Mouse (Mus musculus): ENCODE measurements around the gene Eya4.

Gene Eya4

GRCm38 (mm10) chr10:23350011-23350911 is at the start of gene Eya4:
Gene Eya4 (minus strand): TSS chr10:23350786.
- DNase-seq (ENCODE audit: low read depth, low spot score): no peak

- DNase-seq (ENCODE audit: low read depth, low spot score): no peak
These were observed 44.8 kb upstream of the Eya4 start for GRCm38 (mm10) chr10:23395399-23395798.

- DNase-seq (ENCODE audit: low read depth, low spot score): no peak
These were observed 44.1 kb upstream of the Eya4 start for GRCm38 (mm10) chr10:23394556-23395245.

- no peak for DNase-seq (ENCODE audit: low read depth, low spot score)
These were observed 43.6 kb upstream of the Eya4 start for GRCm38 (mm10) chr10:23394152-23394551.

- DNase-seq (ENCODE audit: low read depth, low spot score): no peak
These were observed 13.3 kb upstream of the Eya4 start for GRCm38 (mm10) chr10:23363866-23364265.

- no peak for DNase-seq (ENCODE audit: low read depth, low spot score)
These were observed 1.1 kb downstream of the Eya4 start for GRCm38 (mm10) chr10:23349392-23350010.

- no peak for DNase-seq (ENCODE audit: low read depth, low spot score)
These were observed 1.6 kb downstream of the Eya4 start for GRCm38 (mm10) chr10:23348893-23349391.

GRCm38 (mm10) chr10:23348101-23348892 is 2.3 kb downstream of the Eya4 start:
- no peak for DNase-seq (ENCODE audit: low read depth, low spot score)

- DNase-seq (ENCODE audit: low read depth, low spot score): no peak
These were observed 13.3 kb downstream of the Eya4 start for GRCm38 (mm10) chr10:23337250-23337649.

- no peak for DNase-seq (ENCODE audit: low read depth, low spot score)
These were observed 17.8 kb downstream of the Eya4 start for GRCm38 (mm10) chr10:23332768-23333167.

GRCm38 (mm10) chr10:23327651-23328050 is 22.9 kb downstream of the Eya4 start:
- DNase-seq (ENCODE audit: low read depth, low spot score): no peak

GRCm38 (mm10) chr10:23322275-23322674 is 28.3 kb downstream of the Eya4 start:
- DNase-seq (ENCODE audit: low read depth, low spot score): no peak

GRCm38 (mm10) chr10:23295616-23296015 is 55.0 kb downstream of the Eya4 start:
- DNase-seq (ENCODE audit: low read depth, low spot score): no peak

- DNase-seq (ENCODE audit: low read depth, low spot score): no peak
These were observed 58.1 kb downstream of the Eya4 start for GRCm38 (mm10) chr10:23292495-23292894.

GRCm38 (mm10) chr10:23277371-23277770 is 73.2 kb downstream of the Eya4 start:
- DNase-seq (ENCODE audit: low read depth, low spot score): no peak

GRCm38 (mm10) chr10:23271050-23271621 is 79.5 kb downstream of the Eya4 start:
- no peak for DNase-seq (ENCODE audit: low read depth, low spot score)

- no peak for DNase-seq (ENCODE audit: low read depth, low spot score)
These were observed 80.1 kb downstream of the Eya4 start for GRCm38 (mm10) chr10:23270502-23270901.

GRCm38 (mm10) chr10:23252180-23252579 is 98.4 kb downstream of the Eya4 start:
- DNase-seq (ENCODE audit: low read depth, low spot score): no peak

GRCm38 (mm10) chr10:23246485-23246884 is 104.1 kb downstream of the Eya4 start:
- no peak for DNase-seq (ENCODE audit: low read depth, low spot score)

GRCm38 (mm10) chr10:23236918-23237317 is 113.7 kb downstream of the Eya4 start:
- DNase-seq (ENCODE audit: low read depth, low spot score): no peak

GRCm38 (mm10) chr10:23235405-23235804 is 115.2 kb downstream of the Eya4 start:
- no peak for DNase-seq (ENCODE audit: low read depth, low spot score)

Data from c-Kit-negative CD71-positive TER-119-positive erythroid progenitor cells, embryonic 14.5 days (primary cell).